Mouse (Mus musculus): Measurements from ENCODE around the gene Krt76.

DNA sequence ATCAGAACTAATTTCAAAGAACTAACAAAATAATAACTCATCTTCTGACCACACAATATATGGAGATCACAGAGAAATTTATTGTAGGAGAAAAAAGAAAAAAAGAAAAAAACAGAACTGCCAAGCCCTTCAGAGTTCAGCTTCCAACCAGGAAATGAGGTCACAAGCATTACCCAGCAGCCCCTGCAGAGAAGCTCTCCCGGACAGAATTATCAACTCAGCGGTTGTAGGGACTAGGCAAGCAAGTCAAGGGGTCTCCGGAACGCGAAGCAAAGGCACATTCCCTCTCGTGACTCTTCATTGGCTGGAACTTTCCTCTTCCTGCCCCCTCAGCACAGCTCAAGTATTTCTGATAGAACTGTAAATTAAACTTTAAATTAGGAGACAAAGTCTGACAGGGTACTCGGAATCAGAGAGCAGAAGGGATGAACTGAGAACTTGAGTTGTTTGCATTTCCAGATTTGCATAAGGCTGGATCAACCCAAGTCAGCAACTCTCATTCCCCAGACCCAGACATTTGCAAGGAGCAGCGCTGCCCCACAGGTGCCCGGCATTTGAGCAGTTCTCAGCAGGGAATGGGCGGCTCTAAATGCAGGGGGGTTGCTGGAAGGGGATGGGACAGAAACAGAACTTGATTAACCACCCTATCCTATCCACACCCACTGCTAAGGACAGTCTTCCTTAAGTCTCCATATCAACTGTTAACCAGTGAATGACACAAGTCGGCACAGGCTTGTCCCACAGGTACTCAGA, 33.9 kb downstream of the Krt76 start:
- TF ChIP-seq GATA1 (IDR thresholded peaks at IDR 0.05; ENCODE audit: borderline replicate concordance, low read length), result no peak
- TF ChIP-seq FLI1 (IDR thresholded peaks at IDR 0.05; ENCODE audit: low read length), result no peak

Measured in megakaryocyte, embryonic 14.5 days (primary cell).